Mouse (Mus musculus): ENCODE data around the gene B3gat1.

- TF ChIP-seq CTCF (IDR thresholded peaks at IDR 0.05; ENCODE audit: low read depth), result no peak
- TF ChIP-seq EP300 (IDR thresholded peaks at IDR 0.05; ENCODE audit: low read depth), result no peak
Observed at GRCm38 (mm10) chr9:26692641-26693040, 40.9 kb upstream of the B3gat1 start.

All from liver, embryonic 14.5 days (tissue).